Mouse (Mus musculus) gastrocnemius, adult 18-20 months (tissue): ENCODE results near the gene Rsrp1. TPM values are rescaled to one million over a fixed set of nuclear protein-coding genes. Genes with fewer than 3 reads are reported as not detected.
"Not testable (repeated sequence)": the region's sequence is repeated elsewhere in the genome, so short reads cannot be mapped to it uniquely, and the experiment has no call there.

Experiments used
- DNase-seq: peaks from one replicate; pipeline ENCODE4 v3.0.0; 2021; ENCODE audit warnings: low spot score
- long read RNA-seq, 2 experiments: library from polyadenylated mRNA; stranded (forward); transcript quantifications; one replicate each; pipeline ENCODE4 v2.0.0; 2021
- total RNA-seq, 2 experiments: library from RNA; stranded (reverse); gene quantifications; 2 replicates each; pipeline ENCODE4 v1.2.3; 2021

Gene Rsrp1
- total RNA-seq, result 100 to 1,000 TPM; 149 to 155 TPM
- long read RNA-seq, experiment 1, transcript Rsrp1-204 (4 exons, 3,051 nt), result major isoform, 223 of 309 reads
- long read RNA-seq, experiment 1, transcript Rsrp1-201 (5 exons, 1,749 nt), result minor isoform, 55 of 309 reads
- long read RNA-seq, experiment 1, partial matches to known transcripts, result 16 of 309 reads
- long read RNA-seq, experiment 1, other reads (novel, unspliced or antisense), result 15 of 309 reads
- long read RNA-seq, experiment 2, transcript Rsrp1-201 (5 exons, 1,749 nt), result minor isoform, 22 of 223 reads
- long read RNA-seq, experiment 2, transcript Rsrp1-204 (4 exons, 3,051 nt), result major isoform, 164 of 223 reads
- long read RNA-seq, experiment 2, partial matches to known transcripts, result 12 of 223 reads
- long read RNA-seq, experiment 2, other reads (novel, unspliced or antisense), result 24 of 223 reads

- DNase-seq, result peak; percentile 98
Observed at GRCm38 (mm10) chr4:134923258-134924018, at the start of gene Rsrp1. Gene Rsrp1 (plus strand): TSS chr4:134923592.

- DNase-seq, result no peak
Observed at GRCm38 (mm10) chr4:134876171-134876570, 47.2 kb upstream of the Rsrp1 start.

DNA sequence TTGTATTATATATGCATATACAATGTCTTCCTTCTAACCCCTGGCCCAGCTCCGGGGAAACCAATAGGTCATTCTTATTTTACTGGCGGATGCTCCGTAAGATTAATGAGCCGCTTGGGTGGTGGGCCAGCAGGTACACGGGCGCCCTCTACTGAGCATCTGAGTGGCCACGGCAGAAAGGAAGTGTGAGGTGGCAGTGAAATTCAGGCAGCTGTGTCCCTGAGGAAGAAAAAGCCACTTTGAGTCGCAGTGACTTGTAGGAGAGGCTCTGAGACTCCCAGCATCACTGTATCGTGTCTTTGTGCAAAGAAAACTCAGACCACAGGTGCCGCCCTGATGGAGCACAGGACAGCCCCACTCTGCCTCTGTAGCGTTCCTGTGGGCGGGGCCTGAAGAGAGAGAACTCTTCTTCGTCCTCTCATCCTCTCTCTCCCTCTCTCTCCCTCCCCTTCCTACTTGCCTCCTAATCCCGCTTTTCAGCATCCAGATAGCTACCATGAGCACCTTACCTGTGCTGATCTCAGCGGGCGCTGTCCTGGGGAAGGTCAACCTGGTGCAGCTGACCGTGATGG is 43.9 kb upstream of the Rsrp1 start:
- peak; percentile 60 for DNase-seq

- DNase-seq, result no peak
Observed at GRCm38 (mm10) chr4:134880041-134880440, 43.4 kb upstream of the Rsrp1 start.

- peak; percentile 31 for DNase-seq
Observed at GRCm38 (mm10) chr4:134883266-134883665, 40.1 kb upstream of the Rsrp1 start.

- DNase-seq, result no peak
Observed at GRCm38 (mm10) chr4:134883808-134884207, 39.6 kb upstream of the Rsrp1 start.

GRCm38 (mm10) chr4:134884364-134884763 is 39.0 kb upstream of the Rsrp1 start:
- no peak for DNase-seq

DNA sequence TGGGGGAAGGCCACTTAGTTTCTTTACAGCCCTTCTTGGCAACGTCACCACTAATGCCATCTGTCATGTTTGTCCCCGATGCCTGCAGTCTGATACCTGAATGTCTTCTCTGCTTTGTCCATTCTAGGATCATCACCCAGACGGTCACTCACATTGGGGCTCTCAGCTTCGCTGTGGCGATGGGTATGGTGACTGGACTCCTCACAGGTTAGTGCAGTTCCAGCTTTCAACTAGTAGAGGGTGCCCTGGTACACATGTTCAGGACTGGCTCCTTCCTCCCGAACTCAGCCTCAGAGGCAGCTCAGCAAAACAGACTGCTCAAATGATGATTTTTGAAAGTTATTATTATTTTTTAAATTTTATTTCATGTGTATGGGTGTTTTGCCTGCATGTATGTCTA is 31.3 kb upstream of the Rsrp1 start:
- DNase-seq, result peak; percentile 65

DNA sequence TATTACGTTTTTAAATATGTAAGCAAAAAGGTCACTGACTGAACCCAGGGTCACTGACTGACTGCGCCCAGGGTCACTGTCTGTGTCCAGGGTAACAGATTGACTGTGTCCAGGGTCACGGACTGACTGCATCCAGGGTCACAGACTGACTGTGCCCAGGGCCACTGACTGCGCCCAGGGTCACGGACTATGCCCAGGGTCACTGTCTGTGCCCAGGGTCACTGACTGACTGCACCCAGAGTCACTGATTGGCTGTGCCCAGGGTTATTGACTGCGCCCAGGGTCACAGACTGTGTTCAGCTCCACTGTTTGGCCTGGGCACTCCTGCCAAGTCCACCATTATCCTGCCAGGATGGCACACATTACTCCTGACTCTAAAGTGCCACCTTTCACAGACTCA is 26.1 kb upstream of the Rsrp1 start:
- DNase-seq, result no peak

- DNase-seq, result no peak
Observed at GRCm38 (mm10) chr4:134901126-134901525, 22.3 kb upstream of the Rsrp1 start.

GRCm38 (mm10) chr4:134903046-134903445 is 20.3 kb upstream of the Rsrp1 start:
- DNase-seq, result no peak

DNA sequence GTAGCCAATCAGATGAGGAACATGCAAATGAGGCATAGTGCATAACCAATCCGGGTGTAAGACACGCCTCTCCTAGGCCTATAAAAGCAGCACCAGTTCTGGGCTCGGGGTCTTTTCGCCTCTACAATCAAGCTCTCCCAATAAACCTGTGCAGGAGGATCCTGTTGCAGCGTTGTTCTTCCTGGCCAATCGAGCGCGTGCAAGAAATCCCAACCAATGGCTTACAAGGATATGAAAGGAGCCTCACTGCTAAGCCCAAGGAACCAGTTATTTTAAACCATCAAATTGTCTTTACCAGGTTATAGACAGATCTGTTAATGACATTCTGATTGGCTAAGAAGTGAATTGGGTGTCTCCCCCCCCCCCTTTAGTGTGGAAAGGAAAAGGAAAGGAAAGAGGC is 12.0 kb upstream of the Rsrp1 start:
- DNase-seq, result not testable (repeated sequence)

DNA sequence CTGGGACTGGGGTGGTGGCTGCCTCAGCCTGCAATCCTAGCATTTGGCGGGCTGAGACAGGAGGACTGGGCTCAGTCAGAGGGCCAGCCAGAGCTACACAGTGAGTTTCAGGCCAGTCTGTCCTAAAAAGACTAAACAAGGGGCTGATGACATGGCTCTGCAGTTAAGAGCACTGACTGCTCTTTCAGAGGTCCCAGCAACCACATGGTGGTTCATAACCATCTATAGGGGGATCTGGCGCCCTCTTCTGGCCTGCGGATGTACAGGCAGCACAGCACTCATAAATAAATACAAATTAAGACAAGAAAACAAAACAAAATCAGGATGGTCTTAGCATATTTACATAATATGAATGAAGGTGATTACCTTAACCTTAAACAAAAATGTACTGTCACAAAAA is 10.0 kb upstream of the Rsrp1 start:
- peak; percentile 71 for DNase-seq

GRCm38 (mm10) chr4:134914122-134914863 is 9.1 kb upstream of the Rsrp1 start:
- DNase-seq, result no peak

GRCm38 (mm10) chr4:134914864-134915209 is 8.6 kb upstream of the Rsrp1 start, which contains the start of gene Tmem50a:
Gene Tmem50a (minus strand): TSS chr4:134915024.
- peak; percentile 94 for DNase-seq

DNA sequence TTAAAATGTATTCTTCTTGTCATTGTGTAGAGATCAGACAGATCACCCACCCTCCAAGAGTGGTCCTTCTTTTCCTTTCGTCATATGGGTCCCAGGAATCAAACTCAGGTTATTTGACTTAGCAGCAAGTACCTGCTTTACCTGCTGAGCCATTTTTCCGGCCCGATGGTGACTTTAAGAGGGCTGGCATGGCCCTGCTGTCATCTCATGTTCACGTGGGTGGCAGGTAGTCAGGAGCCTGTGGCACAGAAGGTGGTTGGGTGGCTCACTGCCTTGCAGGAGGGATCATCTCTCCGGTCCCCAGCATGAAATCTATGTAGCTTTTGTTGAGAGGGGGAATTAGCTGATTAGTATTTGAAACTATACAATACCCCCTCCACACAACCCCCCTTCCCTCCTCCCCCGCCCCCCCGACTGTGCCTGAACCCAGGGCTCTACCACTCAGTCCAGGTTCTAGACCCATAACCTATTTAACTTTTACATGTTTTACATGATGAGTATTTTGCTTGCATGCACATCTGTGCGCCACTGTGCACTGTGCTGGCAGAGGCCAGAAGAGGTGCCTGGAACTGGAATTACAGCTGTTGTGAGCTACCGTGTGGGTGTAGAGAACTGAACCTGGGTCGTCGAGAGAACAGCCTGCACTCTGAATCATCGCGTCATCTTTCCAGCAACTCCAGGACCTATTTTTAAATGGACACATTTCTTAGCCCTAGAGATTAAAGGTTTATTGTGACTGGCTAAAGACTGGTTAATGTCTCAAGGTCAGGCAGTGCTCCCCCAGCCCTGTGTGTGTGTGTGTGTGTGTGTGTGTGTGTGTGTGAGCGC is 8.0 kb upstream of the Rsrp1 start:
- peak; percentile 38 for DNase-seq

DNA sequence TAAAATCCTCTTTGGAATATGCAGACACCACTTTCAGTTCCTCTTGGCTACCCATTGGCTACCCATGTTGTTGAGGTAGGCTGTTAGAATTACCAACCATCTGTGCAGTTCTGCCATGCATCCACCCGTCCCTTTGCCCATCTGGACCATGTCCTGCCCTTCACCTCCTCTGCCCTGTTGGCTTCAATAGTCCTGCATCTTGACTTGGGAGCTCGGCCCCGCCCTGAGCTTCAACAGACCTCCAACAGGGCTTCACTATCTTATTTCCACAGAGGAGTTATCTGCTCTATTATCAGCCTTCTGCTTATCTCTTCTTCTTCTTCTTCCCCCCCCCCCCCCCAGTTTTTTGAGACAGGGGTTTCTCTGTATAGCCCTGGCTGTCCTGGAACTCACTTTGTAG is 6.2 kb upstream of the Rsrp1 start:
- no peak for DNase-seq

GRCm38 (mm10) chr4:134918381-134918780 is 5.0 kb upstream of the Rsrp1 start:
- peak; percentile 86 for DNase-seq

DNA sequence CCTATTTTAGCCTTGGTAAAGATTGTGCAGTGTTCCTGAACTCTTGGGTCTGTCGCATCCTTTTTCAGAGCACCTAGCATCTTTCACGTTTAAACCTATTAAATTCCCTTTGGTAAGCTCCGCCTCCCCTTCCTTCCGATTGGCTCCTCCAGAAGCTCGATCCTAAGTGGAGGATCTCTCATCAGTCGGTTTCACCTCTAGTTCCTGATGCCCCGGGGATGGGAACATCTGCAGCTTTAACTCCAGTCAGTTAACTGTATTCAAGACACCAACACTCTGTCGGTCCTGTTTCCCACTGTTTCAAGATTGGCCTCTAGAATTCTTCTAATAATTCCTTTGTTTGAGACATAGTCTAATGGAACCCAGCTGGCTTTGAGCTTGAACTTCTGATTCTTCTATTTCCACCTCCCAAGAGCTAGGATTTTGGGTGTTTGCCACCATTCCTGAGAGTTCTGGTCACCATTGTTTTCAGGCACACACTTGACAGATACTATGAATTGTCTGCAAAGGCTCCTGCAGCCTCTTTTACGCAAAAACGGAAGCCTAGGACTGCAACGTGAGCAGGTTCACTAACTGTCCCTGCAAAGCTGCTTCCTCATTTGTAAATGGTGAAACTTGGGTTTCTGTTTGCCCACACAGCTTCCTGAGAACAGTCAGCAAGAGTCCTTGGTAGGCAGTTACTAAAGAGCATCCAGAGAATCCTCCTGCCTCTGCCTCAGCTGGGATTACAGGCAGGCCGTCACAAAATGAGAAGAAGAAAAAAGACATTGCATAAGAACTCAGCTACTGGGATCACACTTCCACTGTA is 3.5 kb upstream of the Rsrp1 start:
- no peak for DNase-seq

DNA sequence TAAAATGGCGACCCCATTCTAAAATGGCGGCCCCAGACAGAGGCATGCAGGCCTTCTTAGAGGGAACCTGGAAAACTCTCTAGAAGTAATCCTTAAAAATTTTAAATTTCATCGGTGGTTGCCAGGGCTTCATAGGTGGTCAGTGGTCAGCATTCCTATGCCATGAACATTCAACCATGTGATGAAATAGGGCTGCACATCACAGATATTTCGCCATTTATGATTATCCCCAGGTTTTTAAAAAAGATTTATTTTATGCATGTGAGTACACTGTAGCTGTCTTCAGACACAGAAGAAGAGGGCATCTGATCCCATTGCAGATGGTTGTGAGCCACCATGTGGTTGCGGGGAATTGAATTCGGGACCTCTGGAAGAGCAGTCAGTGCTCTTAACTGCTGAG is 2.8 kb upstream of the Rsrp1 start:
- no peak for DNase-seq
